Mouse (Mus musculus): ENCODE results near the gene Tas2r143. TPM values are rescaled to one million over a fixed set of nuclear protein-coding genes. Genes with fewer than 3 reads are reported as not detected.

Tas2r143 gene
- total RNA-seq, 2 experiments from 2014 or later: not detected

DNA sequence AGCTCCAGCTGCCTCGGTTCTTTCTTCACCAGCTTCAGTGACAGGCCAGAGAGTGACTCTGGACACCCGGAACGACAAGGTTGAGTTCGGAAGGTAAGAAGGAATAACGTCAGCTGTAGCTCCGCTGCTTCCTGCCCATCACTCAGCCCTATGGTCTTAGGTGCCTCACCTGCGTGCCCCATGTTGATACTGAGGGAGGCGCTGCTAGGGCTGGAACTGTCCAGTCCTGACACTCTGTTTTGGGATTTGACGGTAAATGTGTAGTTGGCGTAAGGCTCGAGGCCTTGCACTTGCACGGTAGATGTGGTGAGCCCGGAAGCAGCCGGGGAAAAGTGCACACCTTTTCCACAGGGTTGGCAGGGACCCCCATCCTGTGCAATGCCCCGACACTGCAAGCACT lies 35.4 kb upstream of the Tas2r143 start:
- DNase-seq (ENCODE audit: low spot score in 2 of 2): no peak

DNA sequence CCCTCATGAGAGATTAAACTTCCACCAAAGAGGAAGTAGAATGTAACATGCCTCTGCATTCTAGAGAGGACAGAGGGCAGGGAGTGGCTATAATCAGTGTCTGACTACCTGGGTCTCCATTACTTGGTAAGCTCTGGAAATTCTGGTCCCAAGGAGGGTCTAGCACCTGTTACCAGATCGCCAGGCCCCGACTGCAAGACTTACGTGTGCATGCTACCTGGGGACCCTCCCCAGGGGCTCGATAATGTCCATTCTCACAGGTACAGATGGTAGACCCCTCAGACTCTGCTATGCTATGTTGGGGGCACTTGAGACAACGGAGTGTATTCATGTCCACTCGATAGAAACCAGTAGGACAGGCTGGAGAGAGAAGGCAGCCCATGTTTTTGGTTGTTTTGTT lies 34.8 kb upstream of the Tas2r143 start:
- DNase-seq (ENCODE audit: low spot score in 2 of 2): no peak

DNA sequence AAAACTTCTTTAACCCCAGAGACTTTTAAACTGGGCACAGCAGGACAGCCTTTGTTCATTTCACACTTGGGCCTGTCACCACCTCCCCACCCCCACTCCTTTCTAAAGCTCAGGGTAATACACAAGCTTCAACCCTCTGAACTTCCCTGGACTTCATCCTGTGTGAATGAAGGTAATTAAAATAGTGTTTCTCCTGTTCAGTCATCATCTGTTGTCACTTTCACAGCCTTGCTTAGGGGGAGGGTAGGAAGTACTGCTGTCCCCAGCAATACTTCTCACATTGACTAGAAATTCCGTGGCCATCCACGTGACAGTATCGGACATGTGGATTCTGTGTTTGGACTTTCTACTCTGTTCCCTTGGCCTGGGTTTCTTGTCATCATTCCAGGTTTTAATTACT lies 30.2 kb upstream of the Tas2r143 start:
- no peak for DNase-seq (ENCODE audit: low spot score in 2 of 2)

DNA sequence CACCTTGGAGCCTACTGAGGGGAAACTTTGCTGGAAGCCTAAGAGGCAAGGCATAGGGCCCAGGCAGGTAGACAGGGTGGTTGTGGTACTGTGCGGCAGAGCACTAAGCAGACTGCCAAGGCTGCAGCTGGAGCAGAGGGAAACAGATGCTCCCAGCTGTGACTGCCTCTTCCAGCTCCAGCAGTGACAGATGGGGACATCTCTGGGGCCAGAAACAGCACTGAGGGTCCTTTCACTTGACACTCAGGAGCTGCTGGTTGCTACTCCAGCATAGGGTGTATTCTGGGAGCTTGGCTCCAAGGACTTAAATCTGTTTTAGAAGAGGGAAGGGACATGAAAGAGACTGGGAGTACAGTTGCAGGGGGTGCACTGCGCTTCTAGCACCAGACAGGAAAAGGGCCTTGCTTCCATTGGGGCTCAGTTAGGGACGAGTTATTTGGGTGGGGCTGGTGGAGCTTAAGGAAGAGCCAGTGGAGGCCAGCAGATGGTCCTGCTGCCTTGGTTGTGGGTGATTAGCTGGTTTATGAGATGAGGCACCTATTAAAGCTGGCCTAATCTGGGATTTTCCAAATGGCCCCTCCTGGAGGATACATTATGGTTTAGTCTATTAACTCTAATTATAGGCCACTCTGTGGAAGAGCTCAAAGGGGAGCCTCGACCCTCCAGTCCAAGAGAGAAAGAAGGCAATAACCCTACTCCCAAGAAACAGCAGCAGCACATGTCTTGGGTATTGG lies 29.2 kb upstream of the Tas2r143 start:
- DNase-seq (ENCODE audit: low spot score in 2 of 2): no peak

DNA sequence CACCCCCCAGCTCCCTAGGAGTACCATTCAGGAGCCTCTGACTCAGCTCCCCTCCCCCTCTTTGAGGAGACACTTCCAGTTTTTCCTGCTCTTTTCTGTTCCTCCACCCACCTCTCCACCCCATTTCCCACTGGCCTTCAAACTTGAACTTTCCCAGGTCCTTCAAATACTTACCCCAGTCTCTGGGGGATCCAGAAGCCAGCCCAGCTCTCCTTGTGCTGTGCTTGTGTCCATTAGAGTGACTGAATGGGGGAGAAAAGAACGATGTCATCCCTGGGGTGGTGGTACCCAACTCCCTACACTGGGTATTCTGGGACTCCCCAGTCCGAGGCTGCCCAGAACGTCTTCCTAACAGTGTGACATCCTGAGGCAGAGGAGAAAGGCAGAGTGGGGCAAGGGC lies 28.0 kb upstream of the Tas2r143 start:
- DNase-seq (ENCODE audit: low spot score in 2 of 2): no peak

DNA sequence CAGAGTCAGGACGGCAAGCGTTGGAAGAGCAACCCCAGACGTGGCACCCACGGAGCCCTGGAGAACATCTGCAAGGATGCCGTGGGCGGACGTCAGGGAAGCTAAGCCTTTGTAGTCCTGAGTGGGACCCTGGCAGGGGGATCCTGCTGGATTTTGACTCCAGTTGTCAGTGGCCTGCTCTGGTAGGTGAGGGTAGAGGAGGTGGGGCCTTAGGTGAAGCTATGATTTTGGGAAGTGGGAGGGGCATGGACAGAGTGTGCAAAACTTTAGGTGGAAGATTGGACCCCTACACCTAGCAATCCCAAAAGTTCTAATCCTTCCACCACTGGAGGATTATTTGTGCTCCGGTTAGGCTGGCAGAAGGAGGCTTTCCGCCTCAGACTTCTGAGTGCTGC lies 27.6 kb upstream of the Tas2r143 start:
- DNase-seq (ENCODE audit: low spot score in 2 of 2): no peak

DNA sequence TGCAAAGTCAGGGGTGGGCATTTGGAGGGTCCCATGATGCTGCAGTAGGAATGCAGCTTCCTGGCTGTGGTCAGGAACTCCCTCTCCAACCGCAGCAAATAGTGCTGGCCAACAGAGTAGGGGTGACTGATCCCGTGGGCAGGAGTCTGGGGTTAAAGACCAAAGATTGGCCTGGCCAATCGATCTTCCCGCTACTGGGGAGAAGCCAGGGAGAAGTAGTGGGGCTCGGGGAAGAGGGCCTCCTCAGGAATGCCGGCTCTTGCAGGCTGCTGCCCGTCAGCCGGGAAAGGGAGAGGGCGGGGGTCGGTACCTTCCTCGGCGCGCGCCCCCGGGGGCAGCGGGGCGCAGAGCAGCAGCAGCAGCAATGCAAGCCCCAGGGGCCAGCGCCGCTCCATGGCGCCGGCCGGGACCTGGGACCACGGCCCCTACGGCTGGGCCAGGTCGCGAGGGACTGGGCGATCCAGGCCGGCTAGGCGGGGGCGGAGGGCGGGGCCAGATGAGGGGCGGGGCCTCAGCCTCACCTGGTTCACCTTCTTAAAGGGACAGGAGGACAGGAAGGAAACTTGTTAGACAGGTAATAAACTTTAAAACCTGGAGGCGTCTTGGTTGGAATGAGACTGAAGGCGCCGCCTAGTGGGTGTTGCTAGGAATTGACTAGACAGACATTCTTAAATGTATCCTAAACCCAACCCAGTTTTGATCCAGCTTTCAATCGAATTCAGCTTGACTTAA lies 27.1 kb upstream of the Tas2r143 start, which contains the start of gene Epha1:
TSS of gene Epha1 (minus strand) at position 453 of the 732 bp plus-strand sequence.
- DNase-seq (ENCODE audit: low spot score in 2 of 2): peak in 1 of 2 experiments; percentile 53

DNA sequence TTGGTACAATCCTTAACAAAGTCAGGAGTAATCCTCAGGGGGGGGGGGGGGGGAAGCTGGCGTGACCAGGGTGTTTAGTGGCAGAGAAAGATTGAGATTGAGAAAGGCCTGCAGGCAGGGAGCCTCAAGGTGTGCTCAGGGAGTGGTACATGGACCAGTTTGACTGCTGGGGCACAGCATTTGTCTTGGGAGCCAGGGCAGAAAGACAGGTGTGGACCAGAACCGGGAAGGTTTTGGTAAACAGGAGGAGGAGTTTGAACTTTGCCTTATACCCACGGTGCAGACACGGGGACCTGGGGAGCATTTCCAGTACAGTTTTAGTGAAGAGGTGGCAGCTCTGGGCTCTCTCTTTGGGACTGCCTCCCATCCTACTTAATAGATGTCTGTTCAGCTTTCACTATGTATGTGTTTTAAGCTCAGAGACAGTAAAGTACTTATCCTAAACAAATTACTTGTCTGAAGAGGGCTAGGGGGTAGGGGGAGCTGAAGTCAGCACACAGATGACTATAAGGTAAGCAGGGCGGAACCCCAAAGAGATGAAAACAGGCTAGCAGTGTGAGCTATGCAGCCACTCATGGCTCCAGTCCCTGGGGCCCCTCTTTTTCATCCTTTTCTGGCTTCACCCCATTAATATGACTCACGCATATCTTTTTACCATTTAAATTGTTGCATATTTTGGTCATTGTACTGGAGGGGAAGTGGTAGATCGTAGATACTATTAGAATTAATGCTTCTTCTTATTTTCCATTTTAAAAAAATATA lies 26.2 kb upstream of the Tas2r143 start:
- DNase-seq (ENCODE audit: low spot score in 2 of 2): no peak

DNA sequence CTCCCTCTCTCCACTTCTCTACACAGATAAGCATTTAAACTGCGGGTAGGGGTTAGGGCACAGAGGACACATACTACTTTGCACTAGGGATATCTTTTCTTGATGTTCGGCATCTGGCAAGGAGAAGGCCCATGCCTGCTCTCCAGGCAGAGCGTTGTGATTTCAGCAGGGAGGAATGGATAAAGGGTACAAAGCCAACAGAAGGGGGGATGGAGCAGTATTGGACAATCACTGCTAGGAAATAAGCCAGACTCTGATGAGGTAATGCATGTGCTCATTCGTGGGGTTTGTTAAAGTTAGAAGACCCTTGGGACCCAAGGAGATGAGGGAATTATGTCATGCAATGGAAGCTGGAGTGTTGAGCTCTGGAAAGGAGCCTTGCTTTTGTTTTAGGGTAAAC lies 25.3 kb upstream of the Tas2r143 start:
- DNase-seq (ENCODE audit: low spot score in 2 of 2): no peak

DNA sequence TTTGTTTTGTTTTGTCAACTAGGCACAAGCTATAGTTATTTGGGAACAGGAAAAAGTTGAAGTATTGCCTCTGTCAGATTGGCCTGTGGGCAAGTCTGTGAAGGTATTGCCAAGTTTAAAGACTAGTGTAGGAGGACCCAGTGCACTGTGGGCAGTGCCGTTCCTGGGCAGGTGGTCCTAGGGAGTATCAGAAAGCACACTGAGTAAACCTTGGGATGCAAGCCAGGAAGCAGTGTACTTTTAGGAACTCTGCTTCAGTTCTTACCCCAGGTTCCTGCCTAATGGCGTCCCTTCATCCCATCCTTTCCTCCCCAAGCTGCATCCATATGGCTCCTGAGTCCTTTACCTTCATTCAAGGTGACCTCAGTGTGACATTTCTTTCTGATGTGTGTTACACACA lies 24.9 kb upstream of the Tas2r143 start:
- DNase-seq (ENCODE audit: low spot score in 2 of 2): no peak

DNA sequence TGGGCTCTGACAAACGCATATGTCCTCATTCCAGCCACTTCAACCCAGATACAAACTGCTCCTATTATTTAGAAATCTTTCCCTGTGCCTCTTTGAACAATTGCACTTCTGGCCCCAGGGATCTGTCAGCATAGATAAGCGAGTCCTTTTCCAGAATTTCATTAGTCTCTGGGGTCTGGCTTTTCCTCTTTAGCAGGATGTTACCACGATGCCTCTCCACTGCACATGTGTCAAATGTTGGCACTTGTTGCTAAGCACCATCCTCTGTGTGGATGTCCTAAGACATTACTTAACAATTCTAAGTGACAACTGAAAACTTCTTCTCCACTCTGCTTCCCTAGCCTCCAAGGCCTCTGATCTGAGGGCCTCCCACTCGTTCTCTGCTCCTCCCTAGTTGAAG lies 24.0 kb upstream of the Tas2r143 start:
- DNase-seq (ENCODE audit: low spot score in 2 of 2): no peak

DNA sequence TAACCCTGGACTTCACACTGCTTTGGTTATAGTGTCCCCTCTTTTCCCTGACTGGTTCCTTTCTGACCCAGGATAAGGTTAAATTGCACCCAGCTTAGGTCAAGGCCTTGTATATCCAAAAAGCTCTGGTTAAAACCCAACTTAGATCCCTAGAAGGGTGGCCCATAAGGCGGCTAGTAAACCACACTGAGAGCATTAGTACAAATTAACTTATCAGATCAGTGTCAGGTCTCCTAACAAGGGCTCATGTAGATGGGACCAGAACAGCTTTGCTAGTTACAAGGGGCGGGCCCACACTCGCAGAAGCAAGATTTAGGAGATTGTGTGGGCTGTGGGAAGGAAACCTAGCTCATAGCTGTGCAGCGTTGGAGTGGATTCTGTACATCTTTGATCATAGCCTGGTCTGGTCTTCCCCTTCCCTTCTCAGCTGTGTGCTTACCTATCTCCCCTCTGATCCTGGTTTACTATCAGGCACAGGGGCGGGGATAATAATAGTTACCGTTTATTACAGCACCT lies 23.5 kb upstream of the Tas2r143 start:
- DNase-seq (ENCODE audit: low spot score in 2 of 2): no peak

DNA sequence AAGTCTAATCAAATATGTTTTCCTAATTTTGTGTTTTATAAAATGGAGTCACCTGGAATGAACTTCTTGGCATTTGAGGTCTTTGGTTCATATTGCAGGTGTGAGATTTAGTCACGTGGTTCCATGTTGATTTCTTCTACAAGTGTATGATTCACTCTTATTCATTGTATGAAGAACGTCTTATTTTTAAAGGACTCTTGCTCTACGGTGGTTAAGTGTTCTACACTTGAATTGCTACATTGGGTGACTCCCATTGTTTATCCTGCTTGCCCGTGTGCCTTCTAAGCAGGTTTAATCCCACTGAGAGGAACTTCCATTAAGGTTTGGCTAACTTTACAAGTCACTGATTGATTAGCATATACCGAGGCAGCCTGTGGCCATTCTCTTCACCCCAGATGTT lies 22.8 kb upstream of the Tas2r143 start:
- DNase-seq (ENCODE audit: low spot score in 2 of 2): no peak

DNA sequence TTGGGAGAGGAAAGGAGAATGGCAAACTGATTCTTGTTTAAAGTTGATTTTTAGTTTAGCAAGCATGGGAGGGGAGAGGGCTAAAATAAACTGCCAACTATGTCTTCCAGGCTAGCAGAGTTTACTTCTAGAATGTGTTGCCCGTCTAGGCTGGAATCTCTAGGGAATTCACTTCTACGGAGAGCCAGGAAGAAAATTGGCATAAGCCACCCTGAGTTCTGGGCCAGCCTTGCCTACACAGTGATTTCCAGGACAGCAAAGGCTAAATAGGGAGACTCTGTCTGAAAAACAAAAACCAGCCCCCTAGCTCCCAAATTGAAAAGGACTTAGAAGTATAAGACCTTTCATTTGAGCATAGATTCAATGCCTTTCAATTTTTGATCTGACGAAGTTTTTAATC lies 20.5 kb upstream of the Tas2r143 start:
- DNase-seq (ENCODE audit: low spot score in 2 of 2): no peak

DNA sequence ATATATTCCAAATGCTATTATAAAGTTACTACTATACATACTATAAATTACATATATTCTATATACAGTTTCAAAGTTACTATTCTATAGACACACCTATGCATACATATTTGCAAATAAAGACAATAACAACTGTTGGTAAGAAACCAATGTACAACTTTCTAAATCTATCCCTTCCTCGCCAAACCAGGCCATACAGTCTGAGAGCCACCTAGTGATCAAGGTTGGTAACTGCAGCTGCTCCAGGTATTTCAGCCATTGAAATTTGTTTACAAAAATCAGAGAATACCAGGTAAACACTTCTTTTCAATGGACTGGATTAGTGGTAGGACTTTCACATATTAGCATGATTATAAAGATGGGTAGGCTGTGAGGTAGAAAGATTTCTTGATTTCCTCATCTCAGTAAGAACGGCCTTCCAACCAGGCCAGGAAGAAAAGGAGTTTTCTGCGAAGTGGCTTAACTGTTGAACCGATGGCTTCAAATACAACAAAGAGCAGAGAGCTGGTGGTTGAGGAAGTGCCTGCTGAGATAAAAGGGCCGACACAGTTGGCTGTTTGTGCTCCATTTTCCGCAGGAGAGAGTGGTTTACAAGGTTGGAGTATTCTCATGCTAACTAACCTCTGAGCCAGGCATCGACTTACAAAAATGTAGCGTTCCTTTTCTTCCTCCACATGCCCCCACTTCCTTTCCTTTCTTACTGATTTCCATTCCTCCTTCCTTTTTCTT lies 19.5 kb upstream of the Tas2r143 start:
- DNase-seq (ENCODE audit: low spot score in 2 of 2): peak in 1 of 2 experiments; percentile 39

DNA sequence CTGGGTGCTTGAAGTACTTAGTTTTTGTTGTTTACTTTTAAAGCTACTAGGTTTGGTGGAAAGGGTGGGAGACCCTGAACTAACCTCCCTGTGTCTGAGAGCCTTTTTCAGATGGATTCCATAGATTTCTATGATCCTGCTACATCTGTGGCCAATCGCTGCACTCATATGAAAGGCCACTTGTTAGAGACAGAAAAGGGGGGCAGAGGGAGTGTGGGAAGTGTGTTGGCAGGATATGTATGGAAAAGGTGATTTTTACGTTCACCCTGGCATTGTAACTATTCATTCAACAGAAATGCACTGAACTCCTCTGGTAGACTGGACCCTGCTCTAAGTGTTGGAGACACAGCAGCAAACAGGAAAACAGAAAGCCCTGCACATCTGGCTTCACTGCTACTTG lies 18.8 kb upstream of the Tas2r143 start:
- DNase-seq (ENCODE audit: low spot score in 2 of 2): no peak

DNA sequence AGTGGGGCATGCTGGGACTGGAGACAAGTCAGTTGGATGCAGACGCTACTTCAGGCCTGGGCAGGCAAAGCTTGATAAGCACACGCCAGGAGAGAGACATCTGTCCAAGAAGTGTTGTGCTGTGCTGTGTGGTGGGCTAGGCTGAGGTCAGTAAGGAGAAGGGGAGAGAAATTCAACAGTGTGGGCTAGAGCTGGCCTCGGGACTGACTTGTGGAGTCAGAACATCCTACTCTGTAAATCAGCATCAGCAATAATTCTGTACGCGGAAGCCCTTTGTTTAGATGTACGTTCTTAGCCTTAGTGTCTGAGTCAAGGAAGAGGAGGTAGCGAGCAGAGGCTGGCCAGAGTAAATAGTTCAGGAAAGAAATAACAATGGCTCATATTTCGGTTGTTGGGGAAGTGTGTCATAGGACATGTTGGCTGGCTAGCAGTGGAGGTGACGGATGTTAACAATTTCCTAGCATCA lies 18.1 kb upstream of the Tas2r143 start:
- no peak for DNase-seq (ENCODE audit: low spot score in 2 of 2)

DNA sequence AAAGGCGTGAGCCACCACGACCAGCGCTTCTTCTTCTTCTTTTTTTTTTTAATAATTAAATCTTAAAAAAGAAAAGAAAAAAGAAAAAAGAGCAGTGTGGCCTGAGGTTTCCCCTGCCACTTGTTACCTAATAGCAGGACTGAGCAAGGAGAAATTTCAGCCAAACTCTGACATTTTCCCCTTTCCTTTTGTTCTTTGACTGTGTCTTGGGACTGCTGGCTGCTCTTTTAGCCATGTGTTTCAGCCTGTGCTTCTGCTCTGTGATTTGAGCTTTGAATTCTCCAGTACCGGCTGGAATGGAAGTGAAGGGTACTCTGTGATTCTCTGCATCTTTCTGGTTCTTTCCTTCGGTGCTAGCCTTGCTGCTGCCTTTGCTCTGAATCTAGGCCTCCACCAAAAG lies 16.7 kb upstream of the Tas2r143 start:
- no peak for DNase-seq (ENCODE audit: low spot score in 2 of 2)

DNA sequence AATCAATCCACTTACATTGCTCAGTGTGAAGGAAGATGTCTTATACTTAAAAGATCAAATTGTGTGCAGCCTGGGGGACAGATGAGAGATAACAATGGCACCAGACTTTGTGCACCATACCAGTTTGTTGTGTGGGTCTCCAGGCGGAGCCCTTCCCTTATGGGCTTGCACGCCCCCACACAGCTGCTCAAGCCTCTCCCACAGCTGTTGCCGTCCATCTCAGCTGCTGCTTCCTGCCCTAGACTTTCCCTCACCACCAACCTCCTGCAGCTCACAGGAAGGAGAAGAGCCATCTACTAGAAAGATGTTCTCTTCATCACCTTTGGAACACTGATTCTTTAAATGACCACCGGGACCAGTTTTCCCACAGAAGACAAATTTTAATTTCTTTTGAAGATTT lies 14.4 kb upstream of the Tas2r143 start:
- no peak for DNase-seq (ENCODE audit: low spot score in 2 of 2)

DNA sequence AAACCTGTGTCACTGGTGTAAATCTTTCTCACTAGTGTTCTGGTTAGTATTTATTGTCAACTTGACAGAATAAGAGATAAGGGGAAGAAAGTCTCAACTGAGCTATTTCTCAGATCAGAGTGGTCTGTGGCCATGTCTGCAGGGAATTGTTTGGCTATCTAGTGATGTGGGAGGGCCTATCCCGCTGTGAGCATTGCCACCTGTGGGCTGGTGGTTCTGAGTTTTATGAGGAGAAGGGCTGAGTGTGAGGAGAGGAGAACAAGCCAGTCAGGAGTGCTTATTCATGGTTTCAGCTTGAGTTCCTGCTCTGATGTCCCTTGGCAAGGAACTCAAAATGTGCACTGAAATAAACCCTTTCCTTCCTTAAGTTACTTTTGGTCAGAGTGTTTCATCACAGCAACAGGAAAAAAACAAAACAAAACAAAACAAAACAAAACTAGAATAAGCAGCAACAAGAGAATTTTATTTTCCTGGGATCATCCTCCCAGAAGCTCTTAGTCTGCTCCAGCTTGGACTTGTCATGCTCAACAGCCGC lies 8.2 kb upstream of the Tas2r143 start:
- DNase-seq (ENCODE audit: low spot score in 2 of 2): no peak

Measured in layer of hippocampus, adult 18-20 months (tissue).